In genomic region chr3:118991793-118992192, GRCm38 (mm10) we compare ENCODE assay signal across 12 mouse cellular contexts.
DNase-seq lines count a peak whose midpoint lies in the region; ATAC-seq and TF ChIP-seq lines count a peak whose summit lies in the region.
"Had no signal": no experiment of that assay in that cellular context is flagged by ENCODE, and none has a peak within 500 bp of the region (broad histone marks: within the 10 kb centered on the region; RNA-seq: fewer than 3 reads in every experiment).

No protein-coding gene starts in this region.

- H3K27ac ChIP-seq in forebrain, embryonic 14.5 days (ENCODE audit: low read depth, low read length) = no peak overlapping the region
- H3K27ac ChIP-seq in forebrain, embryonic 16.5 days (ENCODE audit: low read length) = no peak overlapping the region
- no peak overlapping the region for H3K27ac ChIP-seq in left cerebral cortex, adult 2 months
- H3K27ac ChIP-seq in MEL (ENCODE audit: control insufficient read depth, low read depth, low read length) = no peak overlapping the region
- H3K27ac ChIP-seq: limb, embryonic 10.5 days; liver, embryonic 15.5 days had no signal

- H3K36me3 ChIP-seq in forebrain, embryonic 14.5 days (ENCODE audit: control insufficient read depth, insufficient read depth, low read length) = no peaks in the 10 kb centered on the region
- no peaks in the 10 kb centered on the region for H3K36me3 ChIP-seq in forebrain, embryonic 16.5 days (ENCODE audit: control insufficient read depth, insufficient read depth)
- H3K36me3 ChIP-seq in MEL (ENCODE audit: control insufficient read depth in 1 of 2, insufficient read depth in 2 of 2, low read length in 2 of 2) = no peaks in the 10 kb centered on the region
- H3K36me3 ChIP-seq: limb, embryonic 10.5 days; liver, embryonic 15.5 days had no signal

- no peak; the same call in none of the 2 replicates for TF ChIP-seq RAD21 in MEL (IDR thresholded peaks at IDR 0.05; ENCODE audit: low read depth, low read length)

- no peak for TF ChIP-seq EP300 in MEL (IDR thresholded peaks at IDR 0.05; ENCODE audit: low read depth in 1 of 2, low read length in 2 of 2)

- H3K27me3 ChIP-seq in forebrain, embryonic 14.5 days (replicated peaks; ENCODE audit: control insufficient read depth, insufficient read depth, low read length) = no peaks in the 10 kb centered on the region
- H3K27me3 ChIP-seq in forebrain, embryonic 16.5 days (replicated peaks; ENCODE audit: control insufficient read depth, insufficient read depth, low read length) = no peaks in the 10 kb centered on the region
- no peaks in the 10 kb centered on the region for H3K27me3 ChIP-seq in MEL (ENCODE audit: control insufficient read depth in 1 of 2, insufficient read depth in 2 of 2, low read length in 2 of 2)
- H3K27me3 ChIP-seq: liver, embryonic 15.5 days had no signal

- peak; percentile 54 for DNase-seq in forebrain, embryonic 14.5 days (ENCODE audit: low spot score)
- no peak for DNase-seq in left cerebral cortex, adult 2 months (ENCODE audit: extremely low spot score in 1 of 2, low spot score in 2 of 2)
- no peak for DNase-seq in left cerebral cortex, adult 8-10 months (ENCODE audit: low spot score in 2 of 2)
- DNase-seq in MEL (ENCODE audit: low read depth, low spot score) = peak; percentile 3
- peak; percentile 32 for DNase-seq in embryo, embryonic 10.5 days (ENCODE audit: low spot score)
- no peak for DNase-seq in frontal cortex, postnatal 14 days (ENCODE audit: low spot score in 2 of 2)
- DNase-seq: adrenal gland, postnatal 14 days; kidney, adult 11 months had no signal

- intact Hi-C loops in left cerebral cortex, adult 2 months (cut with DNase I) = no loop called here

- no peaks in the 10 kb centered on the region for H3K79me2 ChIP-seq in MEL (ENCODE audit: control insufficient read depth, insufficient read depth, low read length, poor library complexity)

- no peak overlapping the region for H3K9ac ChIP-seq in forebrain, embryonic 14.5 days (ENCODE audit: low read length)
- H3K9ac ChIP-seq in forebrain, embryonic 16.5 days (replicated peaks; ENCODE audit: low read depth, low read length) = no peak overlapping the region
- no peak overlapping the region for H3K9ac ChIP-seq in MEL (ENCODE audit: control insufficient read depth, low read depth, low read length, poor library complexity, severe bottlenecking)
- H3K9ac ChIP-seq: liver, embryonic 15.5 days had no signal

- no peak overlapping the region for H3K4me3 ChIP-seq in forebrain, embryonic 14.5 days (ENCODE audit: low read depth, low read length)
- H3K4me3 ChIP-seq in forebrain, embryonic 16.5 days (replicated peaks; ENCODE audit: low read length) = no peak overlapping the region
- no peak overlapping the region for H3K4me3 ChIP-seq in left cerebral cortex, adult 2 months
- no peak overlapping the region for H3K4me3 ChIP-seq in MEL (ENCODE audit: control insufficient read depth in 1 of 2, insufficient read depth in 1 of 2, low read depth in 2 of 2, low read length in 2 of 2)
- H3K4me3 ChIP-seq: limb, embryonic 10.5 days; liver, embryonic 15.5 days had no signal

- no peak for ATAC-seq in forebrain, embryonic 14.5 days
- no peak for ATAC-seq in forebrain, embryonic 16.5 days
- no peak for ATAC-seq in inflammation-experienced regulatory T-cells, adult 6 months

- H3K4me1 ChIP-seq in forebrain, embryonic 14.5 days (ENCODE audit: control insufficient read depth, insufficient read depth, low read length) = no peaks in the 10 kb centered on the region
- no peaks in the 10 kb centered on the region for H3K4me1 ChIP-seq in forebrain, embryonic 16.5 days (replicated peaks; ENCODE audit: control insufficient read depth, insufficient read depth, low read length)
- H3K4me1 ChIP-seq in MEL (ENCODE audit: control insufficient read depth in 1 of 2, insufficient read depth in 2 of 2, low read length in 2 of 2) = no peaks in the 10 kb centered on the region
- H3K4me1 ChIP-seq: limb, embryonic 10.5 days; liver, embryonic 15.5 days had no signal

- no peaks in the 10 kb centered on the region for H3K9me3 ChIP-seq in forebrain, embryonic 14.5 days (replicated peaks; ENCODE audit: control insufficient read depth, low read length)
- no peaks in the 10 kb centered on the region for H3K9me3 ChIP-seq in forebrain, embryonic 16.5 days (ENCODE audit: control insufficient read depth, low read length)
- H3K9me3 ChIP-seq in MEL (replicated peaks; ENCODE audit: insufficient read depth, low read length) = no peaks in the 10 kb centered on the region
- H3K9me3 ChIP-seq: limb, embryonic 10.5 days; liver, embryonic 15.5 days had no signal

- TF ChIP-seq POLR2A in MEL (IDR thresholded peaks at IDR 0.05; ENCODE audit: control insufficient read depth in 1 of 2, insufficient read depth in 1 of 2, low read depth in 1 of 2, low read length in 2 of 2, poor library complexity in 1 of 2) = no peak

- H3K4me2 ChIP-seq in forebrain, embryonic 14.5 days (ENCODE audit: low read length) = no peak overlapping the region
- H3K4me2 ChIP-seq in forebrain, embryonic 16.5 days (ENCODE audit: low read length) = no peak overlapping the region
- H3K4me2 ChIP-seq: liver, embryonic 15.5 days had no signal

- TF ChIP-seq CTCF in left cerebral cortex, adult 2 months (IDR thresholded peaks at IDR 0.05) = peak; percentile 41
- no peak; a peak in 1 of 6 replicates for TF ChIP-seq CTCF in MEL (IDR thresholded peaks at IDR 0.05 in 2 of 3, conservative IDR thresholded peaks at IDR 0.05 in 1 of 3; ENCODE audit: control insufficient read depth in 1 of 3, insufficient read depth in 1 of 3, low read depth in 2 of 3, low read length in 3 of 3, poor library complexity in 1 of 3, severe bottlenecking in 1 of 3)

- 90% methylated on average over 4 of the region's 4 CpGs for WGBS in forebrain, embryonic 14.5 days
- 86% methylated on average over 4 of the region's 4 CpGs for WGBS in forebrain, embryonic 16.5 days

TF ChIP-seq in MEL, 35 proteins besides CTCF, POLR2A, EP300 and RAD21:
- TF ChIP-seq SMC3 (IDR thresholded peaks at IDR 0.05; ENCODE audit: low read depth, low read length) (peak; percentile 25; the same call in 1 of the 2 replicates), GATA1 (IDR thresholded peaks at IDR 0.05; ENCODE audit: low read depth, low read length) (no peak), POLR2AphosphoS2 (IDR thresholded peaks at IDR 0.05; ENCODE audit: low read length) (no peak)
TF ChIP-seq in MEL: peak in this region for 1.

Comparison
In these comparisons a context has a peak if more than half of its experiments do, and no peak if none do; other contexts are left out.
1. DNase-seq: peak in forebrain, embryonic 14.5 days (single experiment), MEL (single experiment) and embryo, embryonic 10.5 days (single experiment); none in left cerebral cortex, adult 2 months (0 of 2), left cerebral cortex, adult 8-10 months (0 of 2) and frontal cortex, postnatal 14 days (0 of 2).